Mouse (Mus musculus): ENCODE results near the gene Sun1. TPM values are rescaled to one million over a fixed set of nuclear protein-coding genes. Genes with fewer than 3 reads are reported as not detected.

Sun1 gene
- polyA plus RNA-seq, 1 experiment from 2014 or later, result 59.3 TPM

DNA sequence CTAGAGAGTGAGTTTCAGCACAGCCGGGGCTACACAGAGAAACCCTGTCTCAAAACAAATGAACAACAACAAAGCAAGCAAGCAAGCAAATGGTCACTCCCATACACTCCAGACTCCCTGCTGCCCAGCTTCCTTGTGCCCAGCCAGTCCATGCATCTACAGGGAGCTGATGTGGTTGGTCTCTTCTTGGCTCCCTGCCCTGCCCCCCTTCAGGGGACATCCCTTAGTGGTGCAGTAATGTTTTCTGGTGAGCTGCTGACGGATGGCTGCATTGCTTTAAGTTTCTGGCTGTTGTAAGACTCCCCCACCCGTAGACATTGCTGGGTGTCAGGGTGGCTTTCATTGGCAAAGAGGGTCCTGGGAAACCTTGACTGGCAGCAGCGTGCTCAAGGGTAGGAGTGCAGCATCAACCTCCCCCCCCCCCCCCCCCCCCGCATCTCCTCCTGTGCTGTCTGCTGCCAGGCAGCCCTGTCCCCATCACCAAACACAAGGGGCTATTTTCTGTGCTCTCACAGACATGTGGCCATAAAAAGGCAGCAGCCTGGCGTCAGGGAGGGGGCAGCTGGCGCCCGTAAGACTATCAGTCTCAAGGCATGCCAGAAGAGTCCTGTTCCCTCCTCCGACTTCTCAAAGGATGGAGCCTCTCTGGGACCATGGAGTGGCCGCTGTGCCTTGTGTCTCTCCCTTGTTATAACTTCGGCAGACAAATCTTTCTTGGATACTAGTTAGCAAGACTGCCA lies 81.1 kb downstream of the Sun1 start:
- H3K9ac ChIP-seq, result no peak overlapping the region
- H3K36me3 ChIP-seq (replicated peaks), result no peaks in the 10 kb centered on the region
- no peaks in the 10 kb centered on the region for H3K9me3 ChIP-seq
- no peak for ATAC-seq (ENCODE audit: low FRiP score)
- 0 out of 2 replicates have a peak, but pooled peaks cover 5% of the 10 kb centered on the region for H3K4me1 ChIP-seq
- H3K4me2 ChIP-seq, result no peak overlapping the region
- peaks cover 4% of the 10 kb centered on the region; the same call in 1 of the 2 replicates for H3K27me3 ChIP-seq
- no peak overlapping the region for H3K4me3 ChIP-seq (replicated peaks)
- 65% methylated on average over 10 of the region's 11 CpGs for WGBS
- H3K27ac ChIP-seq, result no peak overlapping the region

DNA sequence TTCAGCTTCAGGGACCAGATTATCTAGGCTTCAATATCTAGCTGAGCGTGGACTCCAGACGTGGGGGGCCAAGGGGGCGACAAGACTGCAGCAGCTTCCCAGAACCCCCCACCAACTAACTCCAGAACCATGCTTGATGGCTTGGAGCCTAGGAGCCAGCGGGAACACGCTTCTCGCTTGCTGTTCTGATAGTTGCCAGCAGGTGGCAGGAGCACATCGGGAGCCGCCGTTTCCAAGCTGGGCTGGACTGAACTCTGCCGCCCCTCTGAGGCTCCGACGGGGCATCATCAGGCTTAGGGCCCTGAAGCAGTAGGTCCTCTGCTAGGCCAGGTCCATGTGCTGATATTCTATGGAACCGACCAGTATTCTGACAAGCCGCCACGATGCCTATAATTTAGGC lies 81.8 kb downstream of the Sun1 start:
- 5% methylated on average over 15 of the region's 15 CpGs for WGBS
- Histone ChIP-seq H3K4me3 (replicated peaks) (no peak overlapping the region), H3K36me3 (replicated peaks) (no peaks in the 10 kb centered on the region), H3K4me2 (no peak overlapping the region), H3K9ac (no peak overlapping the region), H3K9me3 (no peaks in the 10 kb centered on the region), H3K4me1 (0 out of 2 replicates have a peak, but pooled peaks cover 5% of the 10 kb centered on the region), H3K27ac (no peak overlapping the region), H3K27me3 (peaks cover 4% of the 10 kb centered on the region; the same call in 1 of the 2 replicates)
- peak; percentile 65 for ATAC-seq (ENCODE audit: low FRiP score)

DNA sequence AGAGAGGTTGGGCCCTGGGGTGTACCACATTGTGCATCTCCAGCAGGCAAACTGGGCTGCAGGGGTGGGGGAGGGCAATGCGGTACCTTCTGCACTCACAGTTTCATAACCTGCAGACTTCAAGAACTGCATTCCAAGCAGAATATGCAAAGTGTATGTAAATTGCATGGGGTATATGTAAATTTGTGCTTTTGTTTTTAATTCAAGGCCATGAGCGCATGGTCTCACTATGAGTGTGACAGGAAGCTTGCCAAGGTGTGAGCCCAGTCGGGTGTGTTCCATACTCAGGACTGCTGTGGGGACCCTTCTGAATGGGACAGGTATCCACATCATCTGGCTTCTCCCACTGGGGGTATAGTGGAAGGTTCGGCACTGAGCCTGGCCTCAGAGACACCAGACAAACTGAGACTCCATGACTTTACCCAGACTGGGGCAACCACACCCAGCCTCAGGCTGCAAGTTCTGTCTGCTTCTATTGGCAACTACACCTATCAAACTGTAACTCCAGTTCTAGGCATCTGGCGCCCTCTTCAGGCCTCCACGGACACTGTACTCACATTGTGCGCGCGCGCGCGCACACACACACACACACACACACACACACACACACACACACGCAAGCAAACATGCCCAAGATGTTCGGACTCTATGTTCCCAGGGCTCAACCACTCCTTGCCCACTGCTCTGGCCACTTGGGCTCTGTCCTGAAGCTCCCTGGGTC lies 83.2 kb downstream of the Sun1 start:
- 94% methylated on average over 14 of the region's 14 CpGs for WGBS
- no peak for ATAC-seq (ENCODE audit: low FRiP score)

GRCm38 (mm10) chr5:139285383-139286067 lies 85.1 kb downstream of the Sun1 start:
- Histone ChIP-seq H3K9me3 (no peaks in the 10 kb centered on the region), H3K9ac (no peak overlapping the region), H3K4me3 (replicated peaks) (no peak overlapping the region), H3K4me2 (no peak overlapping the region), H3K36me3 (replicated peaks) (no peaks in the 10 kb centered on the region), H3K4me1 (0 out of 2 replicates have a peak, but pooled peaks cover 5% of the 10 kb centered on the region), H3K27me3 (peaks cover 4% of the 10 kb centered on the region; the same call in 1 of the 2 replicates), H3K27ac (no peak overlapping the region)
- 54% methylated on average over 8 of the region's 8 CpGs for WGBS
- ATAC-seq (ENCODE audit: low FRiP score), result no peak

More for the DNA sequence above, 83.2 kb downstream of the Sun1 start:
- no peaks in the 10 kb centered on the region for H3K9me3 ChIP-seq
- no peak overlapping the region for H3K4me2 ChIP-seq
- no peak overlapping the region for H3K27ac ChIP-seq
- peaks cover 4% of the 10 kb centered on the region; the same call in 1 of the 2 replicates for H3K27me3 ChIP-seq
- H3K4me3 ChIP-seq (replicated peaks), result no peak overlapping the region
- no peaks in the 10 kb centered on the region for H3K36me3 ChIP-seq (replicated peaks)
- 0 out of 2 replicates have a peak, but pooled peaks cover 5% of the 10 kb centered on the region for H3K4me1 ChIP-seq
- no peak overlapping the region for H3K9ac ChIP-seq

GRCm38 (mm10) chr5:139286142-139286941 lies 85.9 kb downstream of the Sun1 start:
- ATAC-seq (ENCODE audit: low FRiP score), result no peak
- H3K4me3 ChIP-seq (replicated peaks), result no peak overlapping the region
- H3K9me3 ChIP-seq, result no peaks in the 10 kb centered on the region
- H3K4me2 ChIP-seq, result no peak overlapping the region
- no peak overlapping the region for H3K9ac ChIP-seq
- H3K36me3 ChIP-seq (replicated peaks), result no peaks in the 10 kb centered on the region
- WGBS, result 78% methylated on average over 14 of the region's 14 CpGs
- 0 out of 2 replicates have a peak, but pooled peaks cover 5% of the 10 kb centered on the region for H3K4me1 ChIP-seq
- H3K27ac ChIP-seq, result no peak overlapping the region
- peaks cover 4% of the 10 kb centered on the region; the same call in 1 of the 2 replicates for H3K27me3 ChIP-seq

GRCm38 (mm10) chr5:139287099-139287498 lies 86.7 kb downstream of the Sun1 start:
- H3K9ac ChIP-seq, result no peak overlapping the region
- ATAC-seq (ENCODE audit: low FRiP score), result no peak
- no peaks in the 10 kb centered on the region for H3K27me3 ChIP-seq
- H3K27ac ChIP-seq, result no peak overlapping the region
- no peak overlapping the region for H3K4me3 ChIP-seq (replicated peaks)
- WGBS, result 94% methylated on average over 5 of the region's 5 CpGs
- no peaks in the 10 kb centered on the region for H3K9me3 ChIP-seq
- no peak overlapping the region for H3K4me2 ChIP-seq
- no peaks in the 10 kb centered on the region for H3K36me3 ChIP-seq (replicated peaks)
- H3K4me1 ChIP-seq, result 0 out of 2 replicates have a peak, but pooled peaks cover 5% of the 10 kb centered on the region

- H3K9ac ChIP-seq, result no peak overlapping the region
- WGBS, result 88% methylated on average over 4 of the region's 4 CpGs
- no peak overlapping the region for H3K4me2 ChIP-seq
- no peak overlapping the region for H3K27ac ChIP-seq
- H3K4me3 ChIP-seq (replicated peaks), result no peak overlapping the region
- H3K27me3 ChIP-seq, result no peaks in the 10 kb centered on the region
- H3K36me3 ChIP-seq (replicated peaks), result no peaks in the 10 kb centered on the region
- no peaks in the 10 kb centered on the region for H3K9me3 ChIP-seq
- H3K4me1 ChIP-seq, result 0 out of 2 replicates have a peak, but pooled peaks cover 3% of the 10 kb centered on the region
- ATAC-seq (ENCODE audit: low FRiP score), result no peak
Measured at GRCm38 (mm10) chr5:139287787-139288186, 87.3 kb downstream of the Sun1 start.

- H3K4me1 ChIP-seq, result 0 out of 2 replicates have a peak, but pooled peaks cover 3% of the 10 kb centered on the region
- no peak overlapping the region for H3K27ac ChIP-seq
- H3K36me3 ChIP-seq (replicated peaks), result no peaks in the 10 kb centered on the region
- H3K4me3 ChIP-seq (replicated peaks), result no peak overlapping the region
- no peak for ATAC-seq (ENCODE audit: low FRiP score)
- 71% methylated on average over 4 of the region's 4 CpGs for WGBS
- no peaks in the 10 kb centered on the region for H3K9me3 ChIP-seq
- H3K27me3 ChIP-seq, result no peaks in the 10 kb centered on the region
- no peak overlapping the region for H3K9ac ChIP-seq
- H3K4me2 ChIP-seq, result no peak overlapping the region
Measured at GRCm38 (mm10) chr5:139288591-139288990, 88.2 kb downstream of the Sun1 start.

GRCm38 (mm10) chr5:139290467-139291259 lies 90.2 kb downstream of the Sun1 start:
- no peak for ATAC-seq (ENCODE audit: low FRiP score)
- 85% methylated on average over 12 of the region's 12 CpGs for WGBS

GRCm38 (mm10) chr5:139291811-139292560 lies 91.5 kb downstream of the Sun1 start:
- WGBS, result 69% methylated on average over 6 of the region's 6 CpGs
- no peak for ATAC-seq (ENCODE audit: low FRiP score)
- Histone ChIP-seq H3K9me3 (no peaks in the 10 kb centered on the region), H3K36me3 (replicated peaks) (no peaks in the 10 kb centered on the region), H3K4me1 (no peaks in the 10 kb centered on the region), H3K9ac (no peak overlapping the region), H3K27ac (no peak overlapping the region), H3K4me3 (replicated peaks) (no peak overlapping the region), H3K27me3 (no peaks in the 10 kb centered on the region), H3K4me2 (no peak overlapping the region)

More at GRCm38 (mm10) chr5:139290467-139291259, 90.2 kb downstream of the Sun1 start:
- Histone ChIP-seq H3K4me3 (replicated peaks) (no peak overlapping the region), H3K9me3 (no peaks in the 10 kb centered on the region), H3K27me3 (no peaks in the 10 kb centered on the region), H3K4me2 (no peak overlapping the region), H3K4me1 (0 out of 2 replicates have a peak, but pooled peaks cover under 1% of the 10 kb centered on the region), H3K36me3 (replicated peaks) (no peaks in the 10 kb centered on the region), H3K27ac (no peak overlapping the region), H3K9ac (no peak overlapping the region)
